Mouse (Mus musculus) gastrocnemius, adult 2 months (tissue): Measurements from ENCODE around the gene Smpx. TPM values are rescaled to one million over a fixed set of nuclear protein-coding genes. Genes with fewer than 3 reads are reported as not detected.

Source experiments
- DNase-seq: peaks from one replicate; pipeline ENCODE4 v3.0.0; 2022
- H3K27ac ChIP-seq: fragments of 200-600 bp; 2 replicates; pipeline ENCODE4 v1.8.1; 2022; ENCODE audit warnings: mild to moderate bottlenecking
- H3K4me3 ChIP-seq: fragments of 200-600 bp; 2 replicates; pipeline ENCODE4 v1.8.1; 2022; ENCODE audit warnings: mild to moderate bottlenecking, moderate library complexity
- CTCF ChIP-seq: fragments of 200-600 bp; IDR thresholded peaks from 2 replicates; pipeline ENCODE4 v1.8.1; 2022; ENCODE audit warnings: antibody characterized with exemption, mild to moderate bottlenecking, moderate library complexity
- intact Hi-C: fragments of 180-260 bp; cut with DNase I; formaldehyde crosslinking; loops from one replicate; pipeline ENCODE4 v1.15.1; 2025
- long read RNA-seq, 2 experiments: library from polyadenylated mRNA; stranded (forward); transcript quantifications; one replicate each; pipeline ENCODE4 v2.0.0; 2021
- total RNA-seq, 2 experiments: library from RNA; stranded (reverse); gene quantifications; 2 replicates each; pipeline ENCODE4 v1.2.3; 2021

Gene Smpx
- 100 to 1,000 TPM; 324 to 381 TPM for total RNA-seq
- long read RNA-seq, experiment 1, transcript Smpx-201 (6 exons, 1,152 nt) = major isoform, 157 of 189 reads
- long read RNA-seq, experiment 1, transcript Smpx-203 (5 exons, 898 nt) = minor isoform, 18 of 189 reads
- long read RNA-seq, experiment 1, partial matches to known transcripts = 0 of 189 reads
- long read RNA-seq, experiment 1, other reads (novel, unspliced or antisense) = 11 of 189 reads
- long read RNA-seq, experiment 2, transcript Smpx-207 (7 exons, 465 nt) = minor isoform, 7 of 205 reads
- long read RNA-seq, experiment 2, transcript Smpx-201 (6 exons, 1,152 nt) = major isoform, 154 of 205 reads
- long read RNA-seq, experiment 2, transcript Smpx-203 (5 exons, 898 nt) = minor isoform, 23 of 205 reads
- long read RNA-seq, experiment 2, partial matches to known transcripts = 3 of 205 reads
- long read RNA-seq, experiment 2, other reads (novel, unspliced or antisense) = 18 of 205 reads

GRCm38 (mm10) chrX:157698862-157699261 lies at the start of gene Smpx:
TSS of gene Smpx (plus strand) at chrX:157698910.
- TF ChIP-seq CTCF = no peak
- Histone ChIP-seq H3K27ac (peak within 1 kb of the TSS; percentile 88), H3K4me3 (peak within 1 kb of the TSS; percentile 66)
- intact Hi-C loops = no loop called here
- DNase-seq = peak; percentile 29

- Histone ChIP-seq H3K4me3 (no peak overlapping the region), H3K27ac (no peak overlapping the region)
- intact Hi-C loops = no loop called here
- no peak for TF ChIP-seq CTCF
- DNase-seq = no peak
Measured at GRCm38 (mm10) chrX:157655047-157655446, 43.7 kb upstream of the Smpx start.

- intact Hi-C loops = no loop called here
- no peak overlapping the region for H3K4me3 ChIP-seq
- DNase-seq = no peak
- no peak overlapping the region for H3K27ac ChIP-seq
- TF ChIP-seq CTCF = no peak
Measured at GRCm38 (mm10) chrX:157657356-157657755, 41.4 kb upstream of the Smpx start.

GRCm38 (mm10) chrX:157671820-157672219 lies 26.9 kb upstream of the Smpx start:
- H3K4me3 ChIP-seq = no peak overlapping the region
- DNase-seq = no peak
- intact Hi-C loops = no loop called here
- H3K27ac ChIP-seq = no peak overlapping the region
- TF ChIP-seq CTCF = peak; percentile 47

GRCm38 (mm10) chrX:157674667-157675350 lies 23.9 kb upstream of the Smpx start:
- no peak overlapping the region for H3K27ac ChIP-seq
- no peak for DNase-seq
- TF ChIP-seq CTCF = no peak
- no peak overlapping the region for H3K4me3 ChIP-seq
- intact Hi-C loops = no loop called here

- intact Hi-C loops = no loop called here
- H3K4me3 ChIP-seq = no peak overlapping the region
- H3K27ac ChIP-seq = no peak overlapping the region
- TF ChIP-seq CTCF = no peak
- DNase-seq = no peak
Measured at GRCm38 (mm10) chrX:157691186-157691585, 7.5 kb upstream of the Smpx start.

- TF ChIP-seq CTCF = no peak
- intact Hi-C loops = no loop called here
Measured at GRCm38 (mm10) chrX:157697591-157698135, 1.0 kb upstream of the Smpx start.

GRCm38 (mm10) chrX:157707236-157707635 lies 8.5 kb downstream of the Smpx start:
- Histone ChIP-seq H3K4me3 (no peak overlapping the region; the same call in 1 of the 2 replicates), H3K27ac (peak overlapping the region; percentile 78)
- DNase-seq = peak; percentile 39
- no peak for TF ChIP-seq CTCF
- intact Hi-C loops = no loop called here

More at GRCm38 (mm10) chrX:157697591-157698135, 1.0 kb upstream of the Smpx start:
- Histone ChIP-seq H3K4me3 (no peak overlapping the region), H3K27ac (peak overlapping the region; percentile 88; the same call in 1 of the 2 replicates)
- DNase-seq = no peak

GRCm38 (mm10) chrX:157708616-157709280 lies 10.0 kb downstream of the Smpx start:
- Histone ChIP-seq H3K4me3 (no peak overlapping the region), H3K27ac (peak overlapping the region; percentile 78)
- intact Hi-C loops = no loop called here
- no peak for TF ChIP-seq CTCF
- no peak for DNase-seq

- no peak for DNase-seq
- peak; percentile 6; the same call in 1 of the 2 replicates for TF ChIP-seq CTCF
- no peak overlapping the region for H3K4me3 ChIP-seq
- H3K27ac ChIP-seq = no peak overlapping the region
- intact Hi-C loops = no loop called here
Measured at GRCm38 (mm10) chrX:157719907-157720306, 21.2 kb downstream of the Smpx start.

GRCm38 (mm10) chrX:157730622-157731341 lies 32.1 kb downstream of the Smpx start:
- no peak overlapping the region for H3K27ac ChIP-seq
- intact Hi-C loops = loop anchor here (5.0 to 10.0 kb wide), 2 partner anchors 214 to 1192 kb away; no protein-coding TSS in a partner anchor
- no peak overlapping the region for H3K4me3 ChIP-seq
- no peak for DNase-seq
- no peak for TF ChIP-seq CTCF
